Mouse (Mus musculus) neural tube, embryonic 11.5 days (tissue): Measurements from ENCODE around the gene Dusp1. TPM values are rescaled to one million over a fixed set of nuclear protein-coding genes. Genes with fewer than 3 reads are reported as not detected.

Source experiments
- ATAC-seq: fragments of 200-750 bp; cut with Nextera tagmentation; 2 replicates; pipeline ENCODE4 v1.8.0; 2017; ENCODE audit warnings: moderate number of reproducible peaks, mild to moderate bottlenecking, moderate TSS enrichment, moderate library complexity; ENCODE audit not compliant: insufficient read depth, low FRiP score, low TSS enrichment
- DNase-seq: peaks from one replicate; pipeline ENCODE4 v3.0.0-alpha.2; 2015; ENCODE audit warnings: low spot score
- H3K27ac ChIP-seq: fragments of 300-500 bp; sonication (generic); 2 replicates; pipeline ENCODE4 v1.5.1; 2014; ENCODE audit warnings: low read depth, mild to moderate bottlenecking, low read length
- H3K27me3 ChIP-seq: fragments of 300-500 bp; sonication (generic); 2 replicates; pipeline ENCODE4 v1.6.1; 2014; ENCODE audit warnings: mild to moderate bottlenecking, low read length, mixed read lengths; ENCODE audit not compliant: control insufficient read depth, insufficient read depth
- H3K36me3 ChIP-seq: fragments of 300-500 bp; sonication (generic); 2 replicates; pipeline ENCODE4 v1.6.1; 2014; ENCODE audit warnings: mild to moderate bottlenecking, low read length, moderate library complexity, mixed read lengths; ENCODE audit not compliant: control insufficient read depth, insufficient read depth
- H3K4me1 ChIP-seq: fragments of 300-500 bp; sonication (generic); 2 replicates; pipeline ENCODE4 v1.6.1; 2014; ENCODE audit warnings: low read length, mixed read lengths; ENCODE audit not compliant: control insufficient read depth, insufficient read depth
- H3K4me2 ChIP-seq: fragments of 300-500 bp; sonication (generic); 2 replicates; pipeline ENCODE4 v1.6.1; 2014; ENCODE audit warnings: low read depth, mild to moderate bottlenecking, moderate library complexity
- H3K4me3 ChIP-seq: fragments of 300-500 bp; sonication (generic); 2 replicates; pipeline ENCODE4 v1.5.1; 2014; ENCODE audit warnings: low read depth, low read length
- H3K9ac ChIP-seq: fragments of 300-500 bp; sonication (generic); 2 replicates; pipeline ENCODE4 v1.6.1; 2014; ENCODE audit warnings: mild to moderate bottlenecking, low read length
- H3K9me3 ChIP-seq: fragments of 300-500 bp; sonication (generic); 2 replicates; pipeline ENCODE4 v1.6.1; 2016; ENCODE audit warnings: low read length; ENCODE audit not compliant: control insufficient read depth
- WGBS: fragments of 180-500 bp; shearing (Covaris S2); extraction: QIAGEN DNeasy Blood & Tissue Kit; methylation state at CpG from one replicate; pipeline ENCODE4 v1.1.7; 2014; 5-methylcytosine and 5-hydroxymethylcytosine counted together
- polyA plus RNA-seq: library from polyadenylated mRNA; unstranded; fragments of >200 nt; fragmentation: Nextera tagmentation; extraction: Ambion mirVana; gene quantifications from 2 replicates; pipeline ENCODE4 v1.2.1, GENCODE M21; 2014

Gene Dusp1
- polyA plus RNA-seq, 1 experiment from 2014 or later: 34.0 TPM

DNA sequence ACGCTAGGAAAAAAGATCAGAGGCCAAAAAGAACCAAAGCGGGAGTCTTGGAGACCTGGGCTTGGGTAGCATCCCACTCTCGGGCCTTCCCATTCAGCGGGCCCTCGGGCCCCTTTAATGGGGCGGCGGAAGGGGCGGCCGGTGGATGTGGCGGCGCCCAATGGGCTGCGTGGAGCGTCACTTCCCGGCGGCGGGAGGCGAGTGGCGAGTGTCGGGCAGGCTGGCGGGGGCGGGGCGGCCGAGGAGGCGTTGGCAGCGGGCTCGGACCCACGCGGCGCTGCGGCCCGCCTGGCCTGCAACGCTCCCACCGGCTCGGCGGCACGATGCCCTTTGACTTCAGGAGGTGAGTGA lies 663 bp downstream of the Dusp1 start, which contains the start of gene Ergic1:
Ergic1 (plus strand) TSS at position 200 of the 351 bp plus-strand sequence.
- H3K4me2 ChIP-seq: peak within 1 kb of the TSS; percentile 95
- H3K9ac ChIP-seq: peak within 1 kb of the TSS; percentile 87
- H3K4me1 ChIP-seq: peaks cover 11% of the 10 kb centered on the region
- 0 out of 2 replicates have a peak, but pooled peaks cover 2% of the 10 kb centered on the region for H3K36me3 ChIP-seq
- peak within 1 kb of the TSS; percentile 67 for H3K4me3 ChIP-seq
- H3K27ac ChIP-seq: peak within 1 kb of the TSS; percentile 65; the same call in 1 of the 2 replicates
- no peaks in the 10 kb centered on the region for H3K27me3 ChIP-seq
- ATAC-seq (peak; percentile 89), DNase-seq (peak; percentile 92)
- no peaks in the 10 kb centered on the region for H3K9me3 ChIP-seq
- under 1% methylated on average over 24 of the region's 36 CpGs for WGBS

DNA sequence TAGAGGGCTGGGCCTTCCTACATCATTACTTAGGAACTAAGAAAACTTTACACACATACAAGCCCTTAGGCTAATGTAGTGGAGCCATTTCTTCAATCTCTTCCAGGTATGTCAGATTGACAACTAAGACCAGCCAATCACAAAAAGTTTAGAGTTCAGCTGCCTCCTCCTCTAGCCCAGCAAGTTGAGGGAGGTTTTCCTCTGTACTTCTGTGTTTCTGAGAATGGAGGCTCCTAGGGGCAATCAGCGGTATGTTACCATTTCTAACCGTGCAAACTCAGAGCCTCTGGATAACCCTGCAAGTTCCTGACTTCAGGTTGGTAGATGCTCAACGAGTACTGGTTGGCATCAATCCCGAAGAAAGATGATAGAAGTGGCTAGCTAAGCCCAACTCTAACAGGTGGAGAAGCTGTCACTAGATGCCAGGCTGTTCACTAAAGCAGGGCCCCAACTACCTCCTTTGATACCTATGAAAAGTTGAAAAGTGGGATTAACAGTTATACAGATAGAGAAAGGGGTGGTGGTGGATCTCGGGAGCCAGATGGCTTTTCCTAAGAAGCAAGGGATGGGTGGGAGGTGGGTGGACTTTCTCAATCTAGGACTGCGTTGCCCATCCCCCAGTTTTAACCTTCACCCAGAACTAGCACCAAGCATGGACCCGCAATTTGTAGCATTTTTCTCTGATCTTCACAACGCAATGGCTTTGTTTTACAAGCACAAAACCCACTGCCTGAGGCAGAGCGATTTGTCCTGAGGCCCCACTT lies 1.2 kb downstream of the Dusp1 start:
- 0 out of 2 replicates have a peak, but pooled peaks cover 2% of the 10 kb centered on the region for H3K36me3 ChIP-seq
- peak overlapping the region; percentile 87 for H3K9ac ChIP-seq
- H3K4me1 ChIP-seq: peaks cover 11% of the 10 kb centered on the region
- peak overlapping the region; percentile 67 for H3K4me3 ChIP-seq
- no peaks in the 10 kb centered on the region for H3K27me3 ChIP-seq
- H3K27ac ChIP-seq: peak overlapping the region; percentile 65; the same call in 1 of the 2 replicates
- peak overlapping the region; percentile 95 for H3K4me2 ChIP-seq
- ATAC-seq (0 out of 2 replicates have a peak, but pooled peaks have one; percentile 23), DNase-seq (no peak)
- no peaks in the 10 kb centered on the region for H3K9me3 ChIP-seq
- WGBS: 40% methylated on average over 9 of the region's 9 CpGs

DNA sequence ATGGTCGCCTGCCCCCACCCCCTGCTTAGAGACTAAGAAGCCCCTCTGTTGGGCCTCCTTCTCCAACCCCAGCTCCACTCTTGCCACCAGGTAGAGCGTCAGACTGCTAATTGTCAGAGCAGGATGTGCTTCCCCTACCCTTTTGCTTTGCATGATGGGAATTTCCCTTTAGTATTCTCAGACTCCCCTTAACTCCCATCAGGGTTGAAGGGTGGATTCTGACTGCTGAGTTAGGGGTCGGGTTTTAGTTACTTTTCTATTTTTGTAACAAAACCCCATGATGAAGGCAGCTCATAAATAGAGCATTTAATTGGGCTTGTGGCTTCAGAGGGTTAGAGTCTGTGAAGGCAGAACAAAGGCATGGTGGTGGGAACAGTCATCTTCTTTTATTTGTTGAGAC lies 8.9 kb downstream of the Dusp1 start:
- Histone ChIP-seq H3K4me2 (no peak overlapping the region), H3K36me3 (no peaks in the 10 kb centered on the region), H3K27me3 (no peaks in the 10 kb centered on the region), H3K4me1 (no peaks in the 10 kb centered on the region), H3K9ac (no peak overlapping the region), H3K9me3 (no peaks in the 10 kb centered on the region), H3K27ac (no peak overlapping the region), H3K4me3 (no peak overlapping the region)
- ATAC-seq: no peak
- 81% methylated on average over 3 of the region's 3 CpGs for WGBS
- no peak for DNase-seq

DNA sequence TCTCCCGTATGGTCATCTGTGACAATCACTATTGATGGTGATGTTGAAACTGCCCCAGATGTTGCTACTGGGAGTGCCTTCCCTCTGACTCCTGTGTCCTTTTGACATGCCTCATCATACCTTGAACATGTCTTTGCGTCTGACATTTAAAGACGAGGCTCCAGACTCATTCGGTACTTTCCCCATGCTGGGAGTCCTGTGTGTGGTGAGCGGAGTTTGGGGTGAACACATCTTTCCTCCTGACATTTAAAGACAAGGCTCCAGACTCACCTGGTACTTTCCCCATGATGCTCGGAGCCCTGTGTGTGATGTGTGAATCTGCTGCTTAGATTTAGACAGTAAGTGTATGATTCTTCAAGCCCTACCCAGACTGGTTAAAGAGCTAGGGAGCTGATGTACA lies 10.8 kb downstream of the Dusp1 start:
- ATAC-seq (no peak), DNase-seq (no peak)
- no peak overlapping the region for H3K9ac ChIP-seq
- no peaks in the 10 kb centered on the region for H3K9me3 ChIP-seq
- H3K4me1 ChIP-seq: no peaks in the 10 kb centered on the region
- WGBS: 87% methylated on average over 6 of the region's 6 CpGs
- H3K4me2 ChIP-seq: no peak overlapping the region
- no peak overlapping the region for H3K4me3 ChIP-seq
- H3K36me3 ChIP-seq: no peaks in the 10 kb centered on the region
- no peak overlapping the region for H3K27ac ChIP-seq
- no peaks in the 10 kb centered on the region for H3K27me3 ChIP-seq

DNA sequence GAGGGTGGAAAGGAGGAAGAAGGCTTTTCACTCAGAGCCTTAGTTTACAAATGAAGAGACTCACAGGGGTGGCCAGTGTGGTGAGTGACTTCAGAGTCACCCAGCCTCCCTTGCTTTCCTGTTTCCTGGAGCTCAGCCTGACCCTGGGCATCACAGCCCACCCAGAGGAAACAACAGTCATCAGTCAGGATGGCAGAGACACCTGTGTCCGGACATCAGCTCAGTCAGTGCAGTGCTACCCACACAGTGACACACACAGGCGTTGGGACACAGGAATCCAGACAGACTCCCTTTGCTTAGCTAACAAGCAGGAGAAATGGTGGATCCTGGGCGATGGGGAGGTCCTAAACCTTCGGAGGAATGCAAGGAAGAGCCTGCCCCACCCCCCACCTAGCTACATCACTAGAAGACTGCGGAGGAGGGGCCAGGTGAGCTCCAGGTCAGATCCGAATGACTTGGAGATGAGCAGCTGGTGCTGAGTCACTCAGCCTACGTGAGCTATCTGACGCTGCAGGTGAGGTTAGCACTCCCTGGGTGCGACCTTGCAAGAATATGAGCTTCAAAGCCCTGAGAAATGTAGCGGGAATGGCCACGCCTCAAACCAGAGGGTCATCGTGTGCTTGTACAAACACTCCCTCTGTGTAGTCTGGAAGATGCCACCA lies 12.6 kb downstream of the Dusp1 start:
- H3K9ac ChIP-seq: no peak overlapping the region
- H3K4me2 ChIP-seq: no peak overlapping the region
- H3K27ac ChIP-seq: no peak overlapping the region
- no peaks in the 10 kb centered on the region for H3K4me1 ChIP-seq
- H3K27me3 ChIP-seq: no peaks in the 10 kb centered on the region
- 11% methylated on average over 12 of the region's 12 CpGs for WGBS
- no peaks in the 10 kb centered on the region for H3K36me3 ChIP-seq
- DNase-seq: no peak
- ATAC-seq: no peak
- no peak overlapping the region for H3K4me3 ChIP-seq
- no peaks in the 10 kb centered on the region for H3K9me3 ChIP-seq

DNA sequence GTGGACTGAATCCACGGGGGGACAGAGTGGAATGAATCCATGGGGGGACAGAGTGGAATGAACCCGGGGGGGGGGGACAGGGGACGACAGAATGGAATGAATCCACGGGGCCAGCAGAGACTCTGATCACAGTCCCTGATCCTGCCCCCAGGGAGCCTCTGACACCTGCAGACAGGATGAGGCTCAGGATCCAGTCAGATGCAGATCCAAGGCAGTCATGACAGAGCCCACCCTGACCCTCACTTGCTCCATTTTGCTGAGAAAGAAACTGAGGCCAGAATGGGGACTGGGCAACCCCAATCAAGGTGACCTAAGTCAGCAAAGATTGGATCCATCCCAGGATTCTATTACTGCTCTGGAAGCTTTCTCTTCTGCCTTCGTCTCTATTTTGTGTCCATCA lies 13.4 kb downstream of the Dusp1 start:
- Histone ChIP-seq H3K9me3 (no peaks in the 10 kb centered on the region), H3K27ac (no peak overlapping the region), H3K9ac (no peak overlapping the region), H3K4me2 (no peak overlapping the region), H3K4me3 (no peak overlapping the region), H3K4me1 (no peaks in the 10 kb centered on the region), H3K27me3 (no peaks in the 10 kb centered on the region), H3K36me3 (no peaks in the 10 kb centered on the region)
- ATAC-seq: no peak
- WGBS: 16% methylated on average over 5 of the region's 5 CpGs
- DNase-seq: no peak

DNA sequence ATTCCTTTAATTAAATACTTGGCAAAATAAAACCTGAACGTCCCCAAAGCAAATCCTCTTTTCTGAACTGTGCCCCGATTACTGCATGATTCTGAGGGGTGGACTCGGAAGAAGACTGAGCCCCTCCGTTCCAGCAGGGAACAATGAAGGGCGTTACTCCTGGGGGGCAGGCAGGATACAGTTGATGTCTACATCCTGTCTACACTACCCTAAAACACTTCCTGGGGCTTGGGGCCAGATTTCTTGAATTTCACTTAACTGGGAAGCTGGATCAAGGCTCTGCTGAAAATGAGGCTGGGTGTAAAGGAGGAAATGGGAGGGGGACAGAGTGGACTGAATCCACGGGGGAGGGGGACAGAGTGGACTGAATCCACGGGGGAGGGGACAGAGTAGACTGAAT lies 14.2 kb downstream of the Dusp1 start:
- 31% methylated on average over 7 of the region's 7 CpGs for WGBS
- Histone ChIP-seq H3K4me1 (no peaks in the 10 kb centered on the region), H3K9ac (no peak overlapping the region), H3K4me3 (no peak overlapping the region), H3K27ac (no peak overlapping the region), H3K9me3 (no peaks in the 10 kb centered on the region), H3K27me3 (no peaks in the 10 kb centered on the region), H3K4me2 (no peak overlapping the region), H3K36me3 (no peaks in the 10 kb centered on the region)
- ATAC-seq (no peak), DNase-seq (no peak)

DNA sequence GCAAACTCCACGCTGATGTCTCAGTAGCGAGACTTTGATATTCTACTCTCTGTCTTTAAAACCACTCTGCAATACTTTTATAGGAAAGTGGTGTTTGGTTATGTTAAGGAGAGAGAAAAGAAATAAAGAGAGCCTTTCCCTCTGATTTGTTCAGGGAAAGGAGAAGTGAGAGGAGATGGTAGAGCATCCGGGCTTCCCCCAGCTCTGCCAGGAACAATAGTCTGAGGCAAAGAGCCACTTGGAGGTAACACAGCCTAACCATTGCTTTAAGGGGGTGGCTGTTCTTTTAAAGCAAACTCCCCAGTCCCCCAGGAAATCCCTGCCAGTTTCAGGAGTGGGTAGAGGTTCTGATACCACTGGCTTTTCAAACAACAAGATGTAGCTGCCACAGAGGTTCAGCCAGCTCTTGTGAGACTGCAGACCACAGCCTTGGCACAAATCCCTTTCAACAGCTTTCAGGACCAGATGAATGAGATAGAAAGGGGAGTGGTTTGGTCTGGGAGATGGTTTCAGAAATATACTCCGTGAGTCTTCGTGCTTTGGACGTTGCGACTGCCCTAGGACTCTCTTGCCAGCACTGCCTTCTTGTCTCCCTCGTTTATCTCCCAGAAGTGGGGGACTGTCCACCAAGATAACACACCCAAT lies 17.5 kb downstream of the Dusp1 start:
- no peak overlapping the region for H3K4me2 ChIP-seq
- no peaks in the 10 kb centered on the region for H3K9me3 ChIP-seq
- no peaks in the 10 kb centered on the region for H3K27me3 ChIP-seq
- no peaks in the 10 kb centered on the region for H3K36me3 ChIP-seq
- WGBS: 89% methylated on average over 8 of the region's 8 CpGs
- DNase-seq: no peak
- H3K27ac ChIP-seq: no peak overlapping the region
- no peak overlapping the region for H3K4me3 ChIP-seq
- no peak for ATAC-seq
- H3K9ac ChIP-seq: no peak overlapping the region
- H3K4me1 ChIP-seq: no peaks in the 10 kb centered on the region
